25 mouse cellular contexts compared by ENCODE assay signal in the genomic region with DNA sequence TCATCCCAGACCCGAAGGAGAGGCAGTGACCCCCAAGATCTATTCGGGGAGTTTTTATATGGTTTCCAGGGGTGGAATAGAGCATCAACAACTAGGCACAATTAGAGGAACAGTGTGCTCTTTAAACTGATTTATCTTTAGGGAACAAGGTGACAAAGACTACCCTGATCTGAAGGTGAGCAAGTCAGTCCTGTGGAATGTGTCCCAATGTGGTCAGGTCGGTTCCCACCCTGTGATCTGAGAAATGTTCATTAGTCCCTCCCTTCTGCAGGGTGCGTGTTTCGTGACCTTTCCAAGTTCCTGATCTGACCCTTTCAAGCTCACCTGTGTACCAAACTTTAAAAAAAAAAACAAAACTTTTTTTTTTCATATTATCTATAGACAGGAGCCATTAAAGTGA. TPM values are rescaled to one million over a fixed set of nuclear protein-coding genes. Genes with fewer than 3 reads are reported as not detected.
"Had no signal": no experiment of that assay in that cellular context is flagged by ENCODE, and none has a peak within 500 bp of the region (broad histone marks: within the 10 kb centered on the region; RNA-seq: fewer than 3 reads in every experiment).

No protein-coding gene starts in this region.

- H3K4me1 ChIP-seq: heart, embryonic 13.5 days; heart, embryonic 15.5 days; hindbrain, embryonic 13.5 days; hindbrain, embryonic 15.5 days; liver, embryonic 13.5 days had no signal

- H3K9me3 ChIP-seq: heart, embryonic 13.5 days; heart, embryonic 15.5 days; hindbrain, embryonic 13.5 days; hindbrain, embryonic 15.5 days; kidney, embryonic 15.5 days; limb, embryonic 13.5 days; limb, embryonic 15.5 days; liver, embryonic 13.5 days; liver, embryonic 15.5 days had no signal

- H3K27me3 ChIP-seq: heart, embryonic 13.5 days; heart, embryonic 15.5 days; hindbrain, embryonic 13.5 days; hindbrain, embryonic 15.5 days; kidney, embryonic 15.5 days; limb, embryonic 13.5 days; limb, embryonic 15.5 days; liver, embryonic 13.5 days; liver, embryonic 15.5 days had no signal

- H3K4me3 ChIP-seq: gastrocnemius, adult 2 months; heart, embryonic 13.5 days; heart, embryonic 15.5 days; hindbrain, embryonic 13.5 days; hindbrain, embryonic 15.5 days; kidney, embryonic 15.5 days; limb, embryonic 13.5 days; limb, embryonic 15.5 days; liver, embryonic 13.5 days; liver, embryonic 15.5 days had no signal

- H3K36me3 ChIP-seq: heart, embryonic 13.5 days; heart, embryonic 15.5 days; hindbrain, embryonic 13.5 days; hindbrain, embryonic 15.5 days; kidney, embryonic 15.5 days; limb, embryonic 13.5 days; limb, embryonic 15.5 days; liver, embryonic 13.5 days; liver, embryonic 15.5 days had no signal

- ATAC-seq: hindbrain, postnatal 0 days had no signal

- DNase-seq: gastrocnemius, adult 2 months; gastrocnemius, postnatal 10 days; gastrocnemius, postnatal 25 days; heart, adult 18-20 months; heart, postnatal 14 days; heart, postnatal 36 days; kidney, adult 11 months; kidney, adult 2 months; kidney, adult 9 months; kidney, postnatal 14 days; kidney, postnatal 36 days; layer of hippocampus, adult 9-11 months; layer of hippocampus, postnatal 36 days; left cerebral cortex, postnatal 4 days; liver, embryonic 13.5 days had no signal

RNA-seq across cellular contexts. Expression of gene Gsta3, which starts 16.5 kb away (rescaled TPM):
- total RNA-seq: hematopoietic stem cell, adult 5-6 weeks had no signal
